ENCODE assay signal across 24 mouse cellular contexts in genomic region chr11:54684831-54685230, GRCm38 (mm10).
A peak's percentile ranks its signal among the peaks of the same experiment; 100 is the strongest.
DNase-seq lines count a peak whose midpoint lies in the region; ATAC-seq and TF ChIP-seq lines count a peak whose summit lies in the region.
"Had no signal": no experiment of that assay in that cellular context is flagged by ENCODE, and none has a peak within 500 bp of the region (broad histone marks: within the 10 kb centered on the region; RNA-seq: fewer than 3 reads in every experiment).

No protein-coding gene starts in this region.

- no peak for ATAC-seq in heart, embryonic 11.5 days (replicated peaks; ENCODE audit: insufficient number of reproducible peaks, low FRiP score, low TSS enrichment)
- ATAC-seq in heart, postnatal 0 days (ENCODE audit: insufficient read depth, low read depth) = no peak; the same call in 1 of the 2 replicates
- no peak for ATAC-seq in heart, embryonic 12.5 days (ENCODE audit: insufficient number of reproducible peaks, low FRiP score)
- ATAC-seq in midbrain, embryonic 15.5 days (replicated peaks) = no peak
- ATAC-seq in midbrain, postnatal 0 days (ENCODE audit: low FRiP score) = no peak
- ATAC-seq: CD4-positive, CD25-positive, alpha-beta regulatory T cell, adult 4 months; forebrain, embryonic 13.5 days; forebrain, embryonic 16.5 days; intestine, postnatal 0 days had no signal

- H3K4me3 ChIP-seq in heart, embryonic 11.5 days (ENCODE audit: low read depth, low read length) = no peak overlapping the region
- no peak overlapping the region for H3K4me3 ChIP-seq in heart, postnatal 0 days (ENCODE audit: low read depth, low read length)
- no peak overlapping the region for H3K4me3 ChIP-seq in heart, embryonic 12.5 days
- no peak overlapping the region for H3K4me3 ChIP-seq in midbrain, embryonic 15.5 days
- H3K4me3 ChIP-seq in midbrain, postnatal 0 days (ENCODE audit: low read depth, low read length) = no peak overlapping the region
- H3K4me3 ChIP-seq: embryonic facial prominence, embryonic 13.5 days; forebrain, embryonic 10.5 days; forebrain, embryonic 13.5 days; heart, embryonic 10.5 days; hindbrain, embryonic 12.5 days; hindbrain, embryonic 15.5 days had no signal

- no peak overlapping the region for H3K9ac ChIP-seq in heart, embryonic 11.5 days (ENCODE audit: low read depth, low read length)
- H3K9ac ChIP-seq in heart, postnatal 0 days (replicated peaks; ENCODE audit: low read depth, low read length) = no peak overlapping the region
- no peak overlapping the region for H3K9ac ChIP-seq in heart, embryonic 12.5 days
- H3K9ac ChIP-seq in midbrain, embryonic 15.5 days = no peak overlapping the region
- H3K9ac ChIP-seq in midbrain, postnatal 0 days (replicated peaks; ENCODE audit: low read length, poor library complexity, severe bottlenecking) = no peak overlapping the region
- H3K9ac ChIP-seq: embryonic facial prominence, embryonic 13.5 days; forebrain, embryonic 13.5 days; hindbrain, embryonic 12.5 days; hindbrain, embryonic 15.5 days had no signal

- TF ChIP-seq EP300 in heart, postnatal 0 days (IDR thresholded peaks at IDR 0.05; ENCODE audit: low read depth) = no peak

- no peak for TF ChIP-seq CTCF in heart, postnatal 0 days (IDR thresholded peaks at IDR 0.05; ENCODE audit: low read depth)
- no peak for TF ChIP-seq CTCF in midbrain, postnatal 0 days (IDR thresholded peaks at IDR 0.05)

- H3K27ac ChIP-seq in heart, embryonic 11.5 days (ENCODE audit: low read depth, low read length) = no peak overlapping the region
- no peak overlapping the region for H3K27ac ChIP-seq in heart, postnatal 0 days (ENCODE audit: low read depth)
- H3K27ac ChIP-seq in heart, embryonic 12.5 days (ENCODE audit: poor library complexity, severe bottlenecking) = no peak overlapping the region
- H3K27ac ChIP-seq in midbrain, embryonic 15.5 days = 0 out of 2 replicates have a peak overlapping the region, but pooled peaks have one; percentile 17
- no peak overlapping the region for H3K27ac ChIP-seq in midbrain, postnatal 0 days (ENCODE audit: low read depth, low read length)
- H3K27ac ChIP-seq: embryonic facial prominence, embryonic 13.5 days; forebrain, embryonic 10.5 days; forebrain, embryonic 13.5 days; heart, embryonic 10.5 days; hindbrain, embryonic 12.5 days; hindbrain, embryonic 15.5 days had no signal

- no peaks in the 10 kb centered on the region for H3K27me3 ChIP-seq in heart, embryonic 11.5 days (ENCODE audit: control insufficient read depth, insufficient read depth, low read length)
- H3K27me3 ChIP-seq in heart, postnatal 0 days (ENCODE audit: control insufficient read depth, insufficient read depth, low read length) = no peaks in the 10 kb centered on the region
- no peaks in the 10 kb centered on the region for H3K27me3 ChIP-seq in heart, embryonic 12.5 days (replicated peaks)
- H3K27me3 ChIP-seq in midbrain, embryonic 15.5 days (replicated peaks) = no peaks in the 10 kb centered on the region
- no peaks in the 10 kb centered on the region for H3K27me3 ChIP-seq in midbrain, postnatal 0 days (ENCODE audit: insufficient read depth, low read length)
- H3K27me3 ChIP-seq: embryonic facial prominence, embryonic 13.5 days; forebrain, embryonic 13.5 days; hindbrain, embryonic 12.5 days; hindbrain, embryonic 15.5 days had no signal

- H3K4me1 ChIP-seq in heart, embryonic 11.5 days (ENCODE audit: control insufficient read depth, insufficient read depth, low read length) = no peaks in the 10 kb centered on the region
- no peaks in the 10 kb centered on the region for H3K4me1 ChIP-seq in heart, postnatal 0 days (ENCODE audit: control insufficient read depth, insufficient read depth)
- no peaks in the 10 kb centered on the region for H3K4me1 ChIP-seq in heart, embryonic 12.5 days (replicated peaks)
- H3K4me1 ChIP-seq in midbrain, embryonic 15.5 days = no peaks in the 10 kb centered on the region
- no peaks in the 10 kb centered on the region for H3K4me1 ChIP-seq in midbrain, postnatal 0 days (ENCODE audit: insufficient read depth, low read length)
- H3K4me1 ChIP-seq: forebrain, embryonic 10.5 days; forebrain, embryonic 13.5 days; heart, embryonic 10.5 days; hindbrain, embryonic 12.5 days; hindbrain, embryonic 15.5 days had no signal

- H3K9me3 ChIP-seq in heart, embryonic 11.5 days (replicated peaks; ENCODE audit: control insufficient read depth, low read length) = no peaks in the 10 kb centered on the region
- no peaks in the 10 kb centered on the region for H3K9me3 ChIP-seq in heart, postnatal 0 days (replicated peaks; ENCODE audit: control insufficient read depth, low read length)
- H3K9me3 ChIP-seq in heart, embryonic 12.5 days (replicated peaks) = no peaks in the 10 kb centered on the region
- no peaks in the 10 kb centered on the region for H3K9me3 ChIP-seq in midbrain, embryonic 15.5 days
- no peaks in the 10 kb centered on the region for H3K9me3 ChIP-seq in midbrain, postnatal 0 days (ENCODE audit: low read length)
- H3K9me3 ChIP-seq: embryonic facial prominence, embryonic 13.5 days; forebrain, embryonic 10.5 days; forebrain, embryonic 13.5 days; heart, embryonic 10.5 days; hindbrain, embryonic 12.5 days; hindbrain, embryonic 15.5 days had no signal

- peaks cover 6% of the 10 kb centered on the region for H3K36me3 ChIP-seq in heart, embryonic 11.5 days (ENCODE audit: control insufficient read depth, insufficient read depth, low read length)
- peaks cover 70% of the 10 kb centered on the region for H3K36me3 ChIP-seq in heart, postnatal 0 days (replicated peaks; ENCODE audit: control insufficient read depth, insufficient read depth, low read length)
- peaks cover 48% of the 10 kb centered on the region for H3K36me3 ChIP-seq in heart, embryonic 12.5 days
- peaks cover 34% of the 10 kb centered on the region for H3K36me3 ChIP-seq in midbrain, embryonic 15.5 days (replicated peaks)
- H3K36me3 ChIP-seq in midbrain, postnatal 0 days (ENCODE audit: insufficient read depth, low read length) = peaks cover 31% of the 10 kb centered on the region

- H3K4me2 ChIP-seq in heart, embryonic 11.5 days = no peak overlapping the region
- no peak overlapping the region for H3K4me2 ChIP-seq in heart, postnatal 0 days (ENCODE audit: low read depth, low read length)
- H3K4me2 ChIP-seq in heart, embryonic 12.5 days = no peak overlapping the region
- no peak overlapping the region for H3K4me2 ChIP-seq in midbrain, embryonic 15.5 days
- H3K4me2 ChIP-seq in midbrain, postnatal 0 days (ENCODE audit: low read depth, low read length, poor library complexity, severe bottlenecking) = no peak overlapping the region
- H3K4me2 ChIP-seq: embryonic facial prominence, embryonic 13.5 days; forebrain, embryonic 13.5 days; hindbrain, embryonic 12.5 days; hindbrain, embryonic 15.5 days had no signal

- DNase-seq in heart, adult 11 months = peak; percentile 72
- DNase-seq in heart, postnatal 0 days (ENCODE audit: low spot score) = peak; percentile 5
- DNase-seq in midbrain, postnatal 0 days (ENCODE audit: low spot score) = no peak
- DNase-seq: adrenal gland, adult 2 months; adrenal gland, postnatal 14 days; cerebellum, adult 11 months; cerebellum, adult 2 months; cerebellum, adult 9-11 months; cerebellum, postnatal 25 days; gastrocnemius, postnatal 10 days; gastrocnemius, postnatal 36 days; kidney, adult 2 months had no signal

- 84% methylated on average over 2 of the region's 2 CpGs for WGBS in heart, embryonic 11.5 days (ENCODE audit: insufficient replicate concordance)
- 50% methylated on average over 2 of the region's 2 CpGs for WGBS in heart, postnatal 0 days
- WGBS in heart, embryonic 12.5 days = 80% methylated on average over 2 of the region's 2 CpGs
- WGBS in midbrain, embryonic 15.5 days = 61% methylated on average over 2 of the region's 2 CpGs
- 49% methylated on average over 2 of the region's 2 CpGs for WGBS in midbrain, postnatal 0 days
